Mouse (Mus musculus) lung, embryonic 14.5 days (tissue): ENCODE results near the gene Tpp2. TPM values are rescaled to one million over a fixed set of nuclear protein-coding genes. Genes with fewer than 3 reads are reported as not detected.

Experiments used
- ATAC-seq: fragments of 200-750 bp; cut with Nextera tagmentation; 2 replicates; pipeline ENCODE4 v1.8.0; 2017; ENCODE audit warnings: mild to moderate bottlenecking, moderate TSS enrichment, moderate library complexity; ENCODE audit not compliant: insufficient read depth
- DNase-seq: peaks from one replicate; pipeline ENCODE4 v3.0.0-alpha.2; 2015
- H3K27ac ChIP-seq: fragments of 300-500 bp; sonication (generic); 2 replicates; pipeline ENCODE4 v1.5.1; 2014; ENCODE audit warnings: low read depth, mild to moderate bottlenecking, moderate library complexity
- H3K27me3 ChIP-seq: fragments of 300-500 bp; sonication (generic); 2 replicates; pipeline ENCODE4 v1.6.1; 2014; ENCODE audit warnings: low read length, control low read depth; ENCODE audit not compliant: insufficient read depth
- H3K36me3 ChIP-seq: fragments of 300-500 bp; sonication (generic); 2 replicates; pipeline ENCODE4 v1.6.1; 2014; ENCODE audit warnings: control low read depth; ENCODE audit not compliant: insufficient read depth
- H3K4me1 ChIP-seq: fragments of 300-500 bp; sonication (generic); 2 replicates; pipeline ENCODE4 v1.6.1; 2014; ENCODE audit warnings: antibody characterized with exemption, control low read depth; ENCODE audit not compliant: insufficient read depth
- H3K4me2 ChIP-seq: fragments of 300-500 bp; sonication (generic); 2 replicates; pipeline ENCODE4 v1.6.1; 2014; ENCODE audit warnings: mild to moderate bottlenecking
- H3K4me3 ChIP-seq: fragments of 300-500 bp; sonication (generic); 2 replicates; pipeline ENCODE4 v1.5.1; 2014; ENCODE audit warnings: low read depth, low read length
- H3K9ac ChIP-seq: fragments of 300-500 bp; sonication (generic); 2 replicates; pipeline ENCODE4 v1.6.1; 2014
- H3K9me3 ChIP-seq: fragments of 300-500 bp; sonication (generic); 2 replicates; pipeline ENCODE4 v1.6.1; 2016; ENCODE audit warnings: low read depth, low read length, control low read depth
- CTCF ChIP-seq: IDR thresholded peaks from 2 replicates; pipeline ENCODE4 v1.5.1; 2016; ENCODE audit warnings: antibody characterized with exemption, low read depth
- WGBS: fragments of 180-500 bp; shearing (Covaris S2); extraction: QIAGEN DNeasy Blood & Tissue Kit; methylation state at CpG from one replicate; pipeline ENCODE4 v1.1.7; 2014; 5-methylcytosine and 5-hydroxymethylcytosine counted together
- polyA plus RNA-seq: library from polyadenylated mRNA; unstranded; fragments of >200 nt; fragmentation: Nextera tagmentation; extraction: Ambion mirVana; gene quantifications from 2 replicates; pipeline ENCODE4 v1.2.1, GENCODE M21; 2014

Tpp2 gene
- polyA plus RNA-seq, 1 experiment from 2014 or later, result 69.5 TPM

DNA sequence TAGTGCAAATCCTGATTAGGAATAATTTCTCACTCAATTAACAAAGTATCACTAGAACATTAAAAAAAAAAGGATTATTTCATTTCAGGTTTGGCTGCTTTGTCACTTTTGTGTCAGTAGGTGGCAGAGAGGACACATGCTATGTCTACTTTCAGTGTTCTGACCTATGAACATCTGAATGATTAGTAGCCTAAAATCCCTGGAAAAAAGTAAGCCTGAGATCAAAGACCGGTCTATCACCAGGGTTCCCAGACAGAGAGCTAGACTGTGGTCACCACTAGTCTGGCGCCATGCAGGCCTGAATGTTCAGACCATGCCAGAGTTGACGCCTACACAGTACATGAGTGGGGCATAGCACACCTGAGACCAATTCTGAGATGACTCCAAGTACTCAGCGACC lies 30.6 kb upstream of the Tpp2 start:
- TF ChIP-seq CTCF, result peak; percentile 61
- Histone ChIP-seq H3K4me1 (no peaks in the 10 kb centered on the region), H3K27me3 (no peaks in the 10 kb centered on the region), H3K36me3 (no peaks in the 10 kb centered on the region), H3K4me3 (no peak overlapping the region), H3K27ac (no peak overlapping the region), H3K9ac (no peak overlapping the region), H3K9me3 (no peaks in the 10 kb centered on the region), H3K4me2 (no peak overlapping the region)
- WGBS, result 61% methylated on average over 4 of the region's 4 CpGs
- DNase-seq (peak; percentile 52), ATAC-seq (no peak)

DNA sequence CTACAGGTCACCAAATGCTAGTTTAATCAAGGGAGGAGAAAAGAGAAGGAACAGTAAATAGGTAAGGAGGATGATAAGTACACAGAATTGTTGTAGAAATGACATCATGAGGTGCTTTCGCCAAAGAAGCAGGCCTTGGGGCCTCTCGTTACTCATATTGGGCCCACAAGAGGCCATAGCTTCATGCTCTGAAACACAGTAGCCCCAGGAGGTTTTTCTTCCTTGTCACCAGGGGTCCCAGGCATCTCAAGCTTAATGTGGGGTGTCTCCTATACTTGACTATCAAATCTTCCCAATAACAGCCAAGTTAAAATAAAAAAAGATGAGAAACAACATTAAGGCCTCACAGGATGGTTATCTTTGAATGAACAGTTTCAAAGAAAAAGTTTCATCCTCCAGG lies 18.0 kb upstream of the Tpp2 start:
- TF ChIP-seq CTCF, result no peak
- H3K9ac ChIP-seq, result no peak overlapping the region
- no peaks in the 10 kb centered on the region for H3K9me3 ChIP-seq
- H3K27me3 ChIP-seq, result no peaks in the 10 kb centered on the region
- H3K4me1 ChIP-seq, result no peaks in the 10 kb centered on the region
- no peak overlapping the region for H3K4me3 ChIP-seq
- H3K27ac ChIP-seq, result no peak overlapping the region
- 66% methylated on average over 2 of the region's 2 CpGs for WGBS
- DNase-seq (no peak), ATAC-seq (no peak)
- H3K36me3 ChIP-seq, result no peaks in the 10 kb centered on the region
- no peak overlapping the region for H3K4me2 ChIP-seq

GRCm38 (mm10) chr1:43916854-43917253 lies 16.6 kb upstream of the Tpp2 start:
- no peak for DNase-seq
- H3K36me3 ChIP-seq, result no peaks in the 10 kb centered on the region
- H3K4me3 ChIP-seq, result no peak overlapping the region
- H3K4me1 ChIP-seq, result no peaks in the 10 kb centered on the region
- TF ChIP-seq CTCF, result no peak
- H3K27me3 ChIP-seq, result no peaks in the 10 kb centered on the region
- H3K27ac ChIP-seq, result no peak overlapping the region
- WGBS, result 47% methylated on average over 2 of the region's 2 CpGs
- no peaks in the 10 kb centered on the region for H3K9me3 ChIP-seq
- H3K4me2 ChIP-seq, result no peak overlapping the region
- no peak overlapping the region for H3K9ac ChIP-seq
- no peak for ATAC-seq

DNA sequence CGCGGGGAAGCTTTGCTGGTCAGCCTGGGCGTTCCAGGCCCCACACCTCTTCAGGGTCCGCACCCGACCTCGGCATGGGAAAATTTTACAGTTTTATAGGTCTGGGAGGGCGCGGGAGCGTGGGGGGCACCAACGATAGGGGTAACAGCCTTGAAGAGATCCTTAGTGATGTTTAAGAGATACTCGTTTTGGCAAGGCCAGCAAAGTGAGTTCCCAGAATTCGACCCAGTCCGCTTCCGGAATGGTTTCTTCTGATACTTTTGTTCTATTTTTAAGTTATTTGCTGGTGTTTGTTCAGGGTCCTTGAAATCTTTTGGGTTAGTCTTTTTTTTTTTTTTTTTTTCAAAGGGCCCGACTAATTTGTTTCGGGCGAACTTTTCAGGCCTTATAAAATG lies 966 bp downstream of the Tpp2 start:
- TF ChIP-seq CTCF, result no peak
- H3K4me3 ChIP-seq, result peak overlapping the region; percentile 98
- H3K9ac ChIP-seq, result peak overlapping the region; percentile 99
- H3K27me3 ChIP-seq, result no peaks in the 10 kb centered on the region
- no peaks in the 10 kb centered on the region; the same call in 1 of the 2 replicates for H3K4me1 ChIP-seq
- H3K36me3 ChIP-seq, result no peaks in the 10 kb centered on the region
- DNase-seq, result peak; percentile 59
- no peaks in the 10 kb centered on the region for H3K9me3 ChIP-seq
- H3K27ac ChIP-seq, result peak overlapping the region; percentile 98
- ATAC-seq, result no peak
- 3% methylated on average over 17 of the region's 17 CpGs for WGBS
- H3K4me2 ChIP-seq, result peak overlapping the region; percentile 63

GRCm38 (mm10) chr1:43939310-43939709 lies 5.9 kb downstream of the Tpp2 start:
- peaks cover 19% of the 10 kb centered on the region for H3K36me3 ChIP-seq
- no peak overlapping the region for H3K4me3 ChIP-seq
- H3K27ac ChIP-seq, result no peak overlapping the region
- H3K9ac ChIP-seq, result no peak overlapping the region
- 92% methylated on average over 1 of the region's 1 CpGs for WGBS
- no peak for TF ChIP-seq CTCF
- no peaks in the 10 kb centered on the region for H3K27me3 ChIP-seq
- H3K9me3 ChIP-seq, result no peaks in the 10 kb centered on the region
- DNase-seq (no peak), ATAC-seq (no peak)
- no peaks in the 10 kb centered on the region; the same call in 1 of the 2 replicates for H3K4me1 ChIP-seq
- no peak overlapping the region for H3K4me2 ChIP-seq

DNA sequence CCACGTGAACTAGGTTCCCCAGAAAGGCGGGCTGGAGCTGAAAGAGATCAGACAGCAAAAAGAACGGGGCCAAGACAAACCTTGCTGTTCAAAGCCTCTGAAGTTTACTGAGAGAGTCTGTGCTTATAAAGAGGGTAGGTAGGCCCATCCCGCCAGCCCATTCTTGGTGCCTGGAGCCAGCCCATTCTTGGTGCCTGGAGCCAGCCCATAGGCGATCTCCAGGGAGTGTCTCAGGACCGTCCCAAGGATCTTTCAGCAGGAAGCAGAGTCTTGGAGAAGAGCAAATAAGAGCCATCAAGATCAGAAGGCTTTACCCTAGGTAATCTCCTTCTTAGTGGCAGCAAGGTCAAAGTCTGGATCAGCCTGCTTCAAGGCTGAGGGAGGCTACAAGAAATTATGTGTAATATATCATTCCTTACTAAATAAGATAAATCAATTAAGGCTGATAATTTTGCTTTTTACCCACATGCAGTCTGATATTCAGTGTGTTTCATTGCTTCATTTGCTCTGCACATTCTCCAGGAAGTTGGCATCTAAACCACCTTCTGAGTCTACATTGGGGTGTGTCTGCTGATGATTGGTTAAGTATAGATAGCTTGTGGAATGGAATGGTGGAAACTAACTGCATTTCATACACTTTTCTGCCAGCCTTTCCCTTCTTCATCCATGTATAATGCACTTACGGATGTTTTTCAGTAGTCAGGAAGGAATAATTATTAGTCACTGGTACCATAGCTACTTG lies 8.2 kb downstream of the Tpp2 start:
- Histone ChIP-seq H3K36me3 (peaks cover 25% of the 10 kb centered on the region), H3K27ac (no peak overlapping the region), H3K9ac (no peak overlapping the region), H3K4me2 (no peak overlapping the region), H3K9me3 (no peaks in the 10 kb centered on the region), H3K4me3 (no peak overlapping the region), H3K27me3 (no peaks in the 10 kb centered on the region), H3K4me1 (no peaks in the 10 kb centered on the region)
- WGBS, result 89% methylated on average over 7 of the region's 7 CpGs
- DNase-seq, result no peak
- ATAC-seq, result no peak
- TF ChIP-seq CTCF, result no peak

GRCm38 (mm10) chr1:43942814-43943213 lies 9.4 kb downstream of the Tpp2 start:
- no peak overlapping the region for H3K4me3 ChIP-seq
- no peaks in the 10 kb centered on the region for H3K4me1 ChIP-seq
- H3K9me3 ChIP-seq, result no peaks in the 10 kb centered on the region
- TF ChIP-seq CTCF, result no peak
- WGBS, result 83% methylated on average over 2 of the region's 2 CpGs
- DNase-seq, result no peak
- no peak overlapping the region for H3K4me2 ChIP-seq
- H3K36me3 ChIP-seq, result peaks cover 25% of the 10 kb centered on the region
- no peaks in the 10 kb centered on the region for H3K27me3 ChIP-seq
- no peak overlapping the region for H3K9ac ChIP-seq
- no peak overlapping the region for H3K27ac ChIP-seq
- ATAC-seq, result no peak

- no peak for ATAC-seq
- Histone ChIP-seq H3K27me3 (no peaks in the 10 kb centered on the region), H3K4me2 (no peak overlapping the region), H3K27ac (no peak overlapping the region), H3K9ac (no peak overlapping the region), H3K4me1 (no peaks in the 10 kb centered on the region), H3K9me3 (no peaks in the 10 kb centered on the region), H3K36me3 (peaks cover 48% of the 10 kb centered on the region), H3K4me3 (no peak overlapping the region)
- TF ChIP-seq CTCF, result no peak
- 94% methylated on average over 3 of the region's 3 CpGs for WGBS
- DNase-seq, result no peak
Observed at GRCm38 (mm10) chr1:43953679-43954078, 20.2 kb downstream of the Tpp2 start.
